Mouse (Mus musculus) liver, embryonic 13.5 days (tissue): ENCODE measurements around the gene Arid1b. TPM values are rescaled to one million over a fixed set of nuclear protein-coding genes. Genes with fewer than 3 reads are reported as not detected.
"Not testable (repeated sequence)": the region's sequence is repeated elsewhere in the genome, so short reads cannot be mapped to it uniquely, and the experiment has no call there.

Source experiments
- ATAC-seq: fragments of 200-750 bp; cut with Nextera tagmentation; 2 replicates; pipeline ENCODE4 v1.8.0; 2017; ENCODE audit warnings: low read depth, mild to moderate bottlenecking, moderate number of reproducible peaks, moderate library complexity
- DNase-seq: peaks from one replicate; pipeline ENCODE4 v3.0.0; 2022
- H3K27ac ChIP-seq: fragments of 300-500 bp; sonication (generic); 2 replicates; pipeline ENCODE4 v1.5.1; 2015; ENCODE audit warnings: moderate library complexity, mild to moderate bottlenecking, inconsistent platforms
- H3K27me3 ChIP-seq: fragments of 300-500 bp; sonication (generic); 2 replicates; pipeline ENCODE4 v1.6.1; 2015; ENCODE audit warnings: mild to moderate bottlenecking, inconsistent platforms
- H3K36me3 ChIP-seq: fragments of 300-500 bp; sonication (generic); 2 replicates; pipeline ENCODE4 v1.6.1; 2015; ENCODE audit warnings: mild to moderate bottlenecking, inconsistent platforms
- H3K4me1 ChIP-seq: fragments of 300-500 bp; sonication (generic); replicated peaks from 2 replicates; pipeline ENCODE4 v1.6.1; 2015; ENCODE audit warnings: inconsistent platforms
- H3K4me2 ChIP-seq: fragments of 300-500 bp; sonication (generic); 2 replicates; pipeline ENCODE4 v1.6.1; 2015; ENCODE audit warnings: inconsistent platforms, mild to moderate bottlenecking, moderate library complexity
- H3K4me3 ChIP-seq: fragments of 300-500 bp; sonication (generic); replicated peaks from 2 replicates; pipeline ENCODE4 v1.5.1; 2015; ENCODE audit warnings: mild to moderate bottlenecking, inconsistent platforms
- H3K9ac ChIP-seq: fragments of 300-500 bp; sonication (generic); 2 replicates; pipeline ENCODE4 v1.6.1; 2015; ENCODE audit warnings: mild to moderate bottlenecking, inconsistent platforms
- H3K9me3 ChIP-seq: fragments of 300-500 bp; sonication (generic); replicated peaks from 2 replicates; pipeline ENCODE4 v1.6.1; 2016; ENCODE audit warnings: inconsistent platforms
- WGBS: fragments of 180-500 bp; shearing (Covaris S2); methylation state at CpG from one replicate; pipeline ENCODE4 v1.1.7; 2015; ENCODE audit not compliant: insufficient replicate concordance; 5-methylcytosine and 5-hydroxymethylcytosine counted together
- polyA plus RNA-seq: library from polyadenylated mRNA; unstranded; fragments of >200 nt; fragmentation: Nextera tagmentation; extraction: Ambion mirVana; gene quantifications from 2 replicates; pipeline ENCODE4 v1.2.1, GENCODE M21; 2015

The Arid1b gene
- polyA plus RNA-seq, 1 experiment from 2014 or later: 2.0 TPM

GRCm38 (mm10) chr17:5074752-5075506 lies 80.8 kb downstream of the Arid1b start:
- WGBS: 67% methylated on average over 7 of the region's 7 CpGs
- Histone ChIP-seq H3K27ac (no peak overlapping the region; the same call in 1 of the 2 replicates), H3K4me3 (no peak overlapping the region), H3K9ac (no peak overlapping the region; the same call in 1 of the 2 replicates), H3K36me3 (no peaks in the 10 kb centered on the region), H3K9me3 (no peaks in the 10 kb centered on the region), H3K4me1 (peaks cover 65% of the 10 kb centered on the region), H3K27me3 (no peaks in the 10 kb centered on the region), H3K4me2 (no peak overlapping the region)
- no peak for ATAC-seq
- DNase-seq: no peak

GRCm38 (mm10) chr17:5077996-5078395 lies 83.9 kb downstream of the Arid1b start:
- DNase-seq: no peak
- WGBS: 63% methylated on average over 9 of the region's 9 CpGs
- Histone ChIP-seq H3K4me2 (no peak overlapping the region), H3K36me3 (no peaks in the 10 kb centered on the region), H3K4me1 (peaks cover 70% of the 10 kb centered on the region), H3K27me3 (no peaks in the 10 kb centered on the region), H3K4me3 (no peak overlapping the region), H3K9ac (no peak overlapping the region), H3K9me3 (no peaks in the 10 kb centered on the region), H3K27ac (no peak overlapping the region)
- ATAC-seq: no peak

- H3K27ac ChIP-seq: no peak overlapping the region
- no peak overlapping the region for H3K4me2 ChIP-seq
- H3K27me3 ChIP-seq: no peaks in the 10 kb centered on the region
- no peaks in the 10 kb centered on the region for H3K36me3 ChIP-seq
- H3K9ac ChIP-seq: no peak overlapping the region
- no peaks in the 10 kb centered on the region for H3K9me3 ChIP-seq
- WGBS: 75% methylated on average over 5 of the region's 5 CpGs
- no peak overlapping the region for H3K4me3 ChIP-seq
- DNase-seq (no peak), ATAC-seq (no peak)
- H3K4me1 ChIP-seq: peaks cover 71% of the 10 kb centered on the region
Observed at GRCm38 (mm10) chr17:5078576-5078975, 84.4 kb downstream of the Arid1b start.

- 45% methylated on average over 12 of the region's 12 CpGs for WGBS
- peaks cover 83% of the 10 kb centered on the region for H3K4me1 ChIP-seq
- peak overlapping the region; percentile 29; the same call in 1 of the 2 replicates for H3K27ac ChIP-seq
- H3K9ac ChIP-seq: no peak overlapping the region
- no peak for DNase-seq
- H3K9me3 ChIP-seq: no peaks in the 10 kb centered on the region
- no peaks in the 10 kb centered on the region for H3K36me3 ChIP-seq
- H3K4me2 ChIP-seq: no peak overlapping the region; the same call in 1 of the 2 replicates
- no peaks in the 10 kb centered on the region for H3K27me3 ChIP-seq
- ATAC-seq: no peak
- no peak overlapping the region for H3K4me3 ChIP-seq
Observed at GRCm38 (mm10) chr17:5080884-5081419, 86.8 kb downstream of the Arid1b start.

- no peak overlapping the region for H3K27ac ChIP-seq
- WGBS: 80% methylated on average over 8 of the region's 8 CpGs
- no peaks in the 10 kb centered on the region for H3K27me3 ChIP-seq
- no peak overlapping the region for H3K4me2 ChIP-seq
- H3K4me3 ChIP-seq: no peak overlapping the region
- H3K9me3 ChIP-seq: no peaks in the 10 kb centered on the region
- ATAC-seq (no peak), DNase-seq (no peak)
- H3K4me1 ChIP-seq: peaks cover 87% of the 10 kb centered on the region
- no peaks in the 10 kb centered on the region for H3K36me3 ChIP-seq
- no peak overlapping the region for H3K9ac ChIP-seq
Observed at GRCm38 (mm10) chr17:5082274-5082673, 88.1 kb downstream of the Arid1b start.

- no peak overlapping the region for H3K27ac ChIP-seq
Observed at GRCm38 (mm10) chr17:5083497-5083896, 89.4 kb downstream of the Arid1b start.

GRCm38 (mm10) chr17:5084139-5084538 lies 90.0 kb downstream of the Arid1b start:
- Histone ChIP-seq H3K4me3 (no peak overlapping the region), H3K4me2 (no peak overlapping the region), H3K27me3 (no peaks in the 10 kb centered on the region), H3K9ac (no peak overlapping the region), H3K27ac (no peak overlapping the region), H3K36me3 (no peaks in the 10 kb centered on the region), H3K9me3 (no peaks in the 10 kb centered on the region), H3K4me1 (peaks cover 87% of the 10 kb centered on the region)
- 73% methylated on average over 8 of the region's 8 CpGs for WGBS
- ATAC-seq (no peak), DNase-seq (no peak)

More at GRCm38 (mm10) chr17:5083497-5083896, 89.4 kb downstream of the Arid1b start:
- DNase-seq: no peak
- H3K4me2 ChIP-seq: no peak overlapping the region
- no peaks in the 10 kb centered on the region for H3K9me3 ChIP-seq
- no peaks in the 10 kb centered on the region for H3K27me3 ChIP-seq
- H3K36me3 ChIP-seq: no peaks in the 10 kb centered on the region
- no peak overlapping the region for H3K4me3 ChIP-seq
- no peak overlapping the region for H3K9ac ChIP-seq
- peaks cover 84% of the 10 kb centered on the region for H3K4me1 ChIP-seq
- no peak for ATAC-seq
- 64% methylated on average over 3 of the region's 3 CpGs for WGBS

- ATAC-seq (no peak), DNase-seq (no peak)
- H3K4me3 ChIP-seq: no peak overlapping the region
- H3K9me3 ChIP-seq: no peaks in the 10 kb centered on the region
- 73% methylated on average over 6 of the region's 6 CpGs for WGBS
- H3K36me3 ChIP-seq: no peaks in the 10 kb centered on the region
- H3K4me2 ChIP-seq: no peak overlapping the region
- no peak overlapping the region for H3K9ac ChIP-seq
- peaks cover 87% of the 10 kb centered on the region for H3K4me1 ChIP-seq
- H3K27me3 ChIP-seq: no peaks in the 10 kb centered on the region
- no peak overlapping the region for H3K27ac ChIP-seq
Observed at GRCm38 (mm10) chr17:5085004-5085403, 90.9 kb downstream of the Arid1b start.

GRCm38 (mm10) chr17:5085942-5086341 lies 91.8 kb downstream of the Arid1b start:
- no peak for DNase-seq
- 75% methylated on average over 5 of the region's 5 CpGs for WGBS
- no peak overlapping the region for H3K4me3 ChIP-seq
- no peak overlapping the region for H3K9ac ChIP-seq
- H3K27ac ChIP-seq: no peak overlapping the region
- peaks cover 84% of the 10 kb centered on the region for H3K4me1 ChIP-seq
- no peaks in the 10 kb centered on the region for H3K27me3 ChIP-seq
- H3K4me2 ChIP-seq: no peak overlapping the region
- no peaks in the 10 kb centered on the region for H3K9me3 ChIP-seq
- ATAC-seq: no peak
- no peaks in the 10 kb centered on the region for H3K36me3 ChIP-seq

GRCm38 (mm10) chr17:5088241-5088640 lies 94.1 kb downstream of the Arid1b start:
- not testable (repeated sequence) for H3K9ac ChIP-seq, DNase-seq, H3K27ac ChIP-seq, H3K27me3 ChIP-seq, ATAC-seq, H3K9me3 ChIP-seq, H3K4me3 ChIP-seq, H3K4me2 ChIP-seq, H3K36me3 ChIP-seq
- WGBS: 59% methylated on average over 2 of the region's 2 CpGs
- H3K4me1 ChIP-seq: peaks cover 83% of the 10 kb centered on the region

- H3K27me3 ChIP-seq: no peaks in the 10 kb centered on the region
- H3K36me3 ChIP-seq: no peaks in the 10 kb centered on the region; the same call in 1 of the 2 replicates
- H3K27ac ChIP-seq: 0 out of 2 replicates have a peak overlapping the region, but pooled peaks have one; percentile 48
- H3K9ac ChIP-seq: no peak overlapping the region; the same call in 1 of the 2 replicates
- no peak overlapping the region for H3K4me3 ChIP-seq
- peaks cover 83% of the 10 kb centered on the region for H3K4me1 ChIP-seq
- no peak overlapping the region for H3K4me2 ChIP-seq
- 42% methylated on average over 5 of the region's 5 CpGs for WGBS
- ATAC-seq: no peak
- DNase-seq: no peak
- no peaks in the 10 kb centered on the region for H3K9me3 ChIP-seq
Observed at GRCm38 (mm10) chr17:5088822-5089221, 94.7 kb downstream of the Arid1b start.
